Mouse (Mus musculus) C2C12 (cell line): ENCODE data around the gene Gfy.

ENCODE experiments used
- CTCF ChIP-seq: IDR thresholded peaks from one replicate; pipeline ENCODE4 v1.5.1; 2011; ENCODE audit not compliant: control insufficient read depth, insufficient read depth, insufficient read length
- MYOD1 ChIP-seq: IDR thresholded peaks from one replicate; pipeline ENCODE4 v1.6.1; 2011; ENCODE audit warnings: low read depth; ENCODE audit not compliant: control insufficient read depth, insufficient read length
- MYOG ChIP-seq: IDR thresholded peaks from one replicate; pipeline ENCODE4 v1.6.1; 2011; ENCODE audit not compliant: control insufficient read depth, insufficient read length; ENCODE audit errors: extremely low read depth
- USF1 ChIP-seq: IDR thresholded peaks from one replicate; pipeline ENCODE4 v1.6.1; 2011; ENCODE audit warnings: low read depth, mild to moderate bottlenecking, control low read depth, moderate library complexity

DNA sequence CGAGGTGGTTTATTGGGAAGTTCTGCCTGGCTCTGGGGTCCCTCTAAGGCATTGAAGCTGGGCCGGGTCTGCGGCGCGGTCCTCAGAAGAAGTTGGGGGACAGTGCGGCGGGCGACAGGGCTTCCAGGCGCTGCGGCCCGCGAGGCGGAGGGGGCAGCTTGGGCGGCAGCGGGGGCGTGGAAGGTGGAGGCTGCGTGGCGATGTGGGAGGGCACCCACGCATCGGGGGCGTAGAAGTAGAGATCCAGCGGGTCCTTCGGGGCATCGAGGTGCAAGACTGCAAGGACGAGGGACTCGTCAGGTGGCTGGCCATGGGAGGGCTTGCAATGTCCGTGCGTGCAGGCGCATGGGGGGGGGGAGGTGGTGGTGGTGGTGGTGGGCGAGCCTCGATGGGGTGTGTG, 3.0 kb downstream of the Gfy start:
- TF ChIP-seq CTCF (no peak), MYOG (no peak), MYOD1 (no peak), USF1 (no peak)
